Mouse (Mus musculus) bone marrow, adult 2 months (tissue): Measurements from ENCODE around the gene Robo1.

Source experiments
- CTCF ChIP-seq: fragments of 200-500 bp; IDR thresholded peaks from 2 replicates; pipeline ENCODE4 v1.5.1; 2011; ENCODE audit warnings: low read length, control low read depth; ENCODE audit not compliant: control insufficient read depth, insufficient read depth
- POLR2A ChIP-seq: fragments of 200-500 bp; IDR thresholded peaks from 2 replicates; pipeline ENCODE4 v1.6.1; 2011; ENCODE audit warnings: low read depth, mild to moderate bottlenecking, control low read depth, low read length, borderline replicate concordance; ENCODE audit not compliant: control insufficient read depth

GRCm38 (mm10) chr16:72976849-72977576, 668.9 kb downstream of the Robo1 start:
- TF ChIP-seq CTCF (no peak), POLR2A (no peak)
